Mouse (Mus musculus) liver, postnatal 0 days (tissue): ENCODE data around the gene Ptprd.

Source experiments
- CTCF ChIP-seq: sonication (generic); IDR thresholded peaks from 2 replicates; pipeline ENCODE4 v1.5.1; 2016; ENCODE audit warnings: antibody characterized with exemption, low read depth
- EP300 ChIP-seq: IDR thresholded peaks from 2 replicates; pipeline ENCODE4 v1.6.1; 2016; ENCODE audit warnings: antibody characterized with exemption, low read depth, mild to moderate bottlenecking

GRCm38 (mm10) chr4:77050536-77051207 lies 1161.1 kb downstream of the Ptprd start:
- TF ChIP-seq CTCF (no peak), EP300 (no peak)
